Mouse (Mus musculus): ENCODE measurements around the gene Anapc11. TPM values are rescaled to one million over a fixed set of nuclear protein-coding genes. Genes with fewer than 3 reads are reported as not detected.

The Anapc11 gene
- polyA plus RNA-seq, 1 experiment = 137 TPM

GRCm38 (mm10) chr11:120575940-120576339 lies 22.3 kb upstream of the Anapc11 start:
- TF ChIP-seq CTCF (conservative IDR thresholded peaks at IDR 0.05; ENCODE audit: insufficient read depth, insufficient read length, low read depth, low read length) (no peak), POLR2A (IDR thresholded peaks at IDR 0.05; ENCODE audit: low read depth, low read length) (no peak)
- no peak for DNase-seq
- Histone ChIP-seq H3K4me3 (ENCODE audit: insufficient read depth, low read depth, low read length) (no peak overlapping the region), H3K36me3 (ENCODE audit: control insufficient read depth, insufficient read depth, low read length) (peaks cover 3% of the 10 kb centered on the region), H3K27ac (ENCODE audit: insufficient read depth, low read depth, low read length) (peak overlapping the region; percentile 85), H3K4me1 (ENCODE audit: control insufficient read depth, insufficient read depth, low read length) (peaks cover 45% of the 10 kb centered on the region), H3K27me3 (replicated peaks; ENCODE audit: control insufficient read depth, insufficient read depth, low read length) (no peaks in the 10 kb centered on the region)

GRCm38 (mm10) chr11:120576365-120576981 lies 21.7 kb upstream of the Anapc11 start:
- no peaks in the 10 kb centered on the region for H3K27me3 ChIP-seq (replicated peaks; ENCODE audit: control insufficient read depth, insufficient read depth, low read length)
- no peak overlapping the region for H3K4me3 ChIP-seq (ENCODE audit: insufficient read depth, low read depth, low read length)
- TF ChIP-seq POLR2A (IDR thresholded peaks at IDR 0.05; ENCODE audit: low read depth, low read length) = peak; percentile 30
- no peak for TF ChIP-seq CTCF (conservative IDR thresholded peaks at IDR 0.05; ENCODE audit: insufficient read depth, insufficient read length, low read depth, low read length)
- peaks cover 3% of the 10 kb centered on the region for H3K36me3 ChIP-seq (ENCODE audit: control insufficient read depth, insufficient read depth, low read length)
- peaks cover 44% of the 10 kb centered on the region for H3K4me1 ChIP-seq (ENCODE audit: control insufficient read depth, insufficient read depth, low read length)
- peak; percentile 94 for DNase-seq
- H3K27ac ChIP-seq (ENCODE audit: insufficient read depth, low read depth, low read length) = peak overlapping the region; percentile 92
- WGBS = 62% methylated on average over 3 of the region's 3 CpGs

GRCm38 (mm10) chr11:120577211-120578023 lies 20.8 kb upstream of the Anapc11 start:
- H3K4me3 ChIP-seq (ENCODE audit: insufficient read depth, low read depth, low read length) = peak overlapping the region; percentile 22
- peak; percentile 82 for DNase-seq
- 49% methylated on average over 7 of the region's 7 CpGs for WGBS
- H3K27me3 ChIP-seq (replicated peaks; ENCODE audit: control insufficient read depth, insufficient read depth, low read length) = no peaks in the 10 kb centered on the region
- peak overlapping the region; percentile 92 for H3K27ac ChIP-seq (ENCODE audit: insufficient read depth, low read depth, low read length)
- TF ChIP-seq CTCF (conservative IDR thresholded peaks at IDR 0.05; ENCODE audit: insufficient read depth, insufficient read length, low read depth, low read length) (peak; percentile 49; the same call in 1 of the 2 replicates), POLR2A (IDR thresholded peaks at IDR 0.05; ENCODE audit: low read depth, low read length) (no peak)
- peaks cover 38% of the 10 kb centered on the region for H3K4me1 ChIP-seq (ENCODE audit: control insufficient read depth, insufficient read depth, low read length)
- H3K36me3 ChIP-seq (ENCODE audit: control insufficient read depth, insufficient read depth, low read length) = peaks cover 3% of the 10 kb centered on the region

- DNase-seq = peak; percentile 75
- no peak overlapping the region for H3K4me3 ChIP-seq (ENCODE audit: insufficient read depth, low read depth, low read length)
- H3K36me3 ChIP-seq (ENCODE audit: control insufficient read depth, insufficient read depth, low read length) = peaks cover 3% of the 10 kb centered on the region
- no peaks in the 10 kb centered on the region for H3K27me3 ChIP-seq (replicated peaks; ENCODE audit: control insufficient read depth, insufficient read depth, low read length)
- peaks cover 38% of the 10 kb centered on the region for H3K4me1 ChIP-seq (ENCODE audit: control insufficient read depth, insufficient read depth, low read length)
- peak overlapping the region; percentile 61 for H3K27ac ChIP-seq (ENCODE audit: insufficient read depth, low read depth, low read length)
- TF ChIP-seq CTCF (conservative IDR thresholded peaks at IDR 0.05; ENCODE audit: insufficient read depth, insufficient read length, low read depth, low read length) (no peak), POLR2A (IDR thresholded peaks at IDR 0.05; ENCODE audit: low read depth, low read length) (no peak)
- 45% methylated on average over 10 of the region's 10 CpGs for WGBS
Observed at GRCm38 (mm10) chr11:120578024-120578693, 20.1 kb upstream of the Anapc11 start.

- peak overlapping the region; percentile 61 for H3K27ac ChIP-seq (ENCODE audit: insufficient read depth, low read depth, low read length)
- WGBS = 65% methylated on average over 11 of the region's 11 CpGs
- H3K4me1 ChIP-seq (ENCODE audit: control insufficient read depth, insufficient read depth, low read length) = peaks cover 38% of the 10 kb centered on the region
Observed at GRCm38 (mm10) chr11:120578694-120579243, 19.5 kb upstream of the Anapc11 start.

GRCm38 (mm10) chr11:120579316-120580107 lies 18.7 kb upstream of the Anapc11 start:
- Histone ChIP-seq H3K4me1 (ENCODE audit: control insufficient read depth, insufficient read depth, low read length) (peaks cover 38% of the 10 kb centered on the region), H3K27me3 (replicated peaks; ENCODE audit: control insufficient read depth, insufficient read depth, low read length) (no peaks in the 10 kb centered on the region), H3K27ac (ENCODE audit: insufficient read depth, low read depth, low read length) (peak overlapping the region; percentile 98), H3K36me3 (ENCODE audit: control insufficient read depth, insufficient read depth, low read length) (peaks cover 3% of the 10 kb centered on the region), H3K4me3 (ENCODE audit: insufficient read depth, low read depth, low read length) (peak overlapping the region; percentile 95)
- WGBS = 39% methylated on average over 15 of the region's 15 CpGs
- peak; percentile 72 for TF ChIP-seq CTCF (conservative IDR thresholded peaks at IDR 0.05; ENCODE audit: insufficient read depth, insufficient read length, low read depth, low read length)
- no peak for TF ChIP-seq POLR2A (IDR thresholded peaks at IDR 0.05; ENCODE audit: low read depth, low read length)
- DNase-seq = peak; percentile 75

More at GRCm38 (mm10) chr11:120578694-120579243, 19.5 kb upstream of the Anapc11 start:
- DNase-seq = peak; percentile 27
- H3K36me3 ChIP-seq (ENCODE audit: control insufficient read depth, insufficient read depth, low read length) = peaks cover 3% of the 10 kb centered on the region
- H3K4me3 ChIP-seq (ENCODE audit: insufficient read depth, low read depth, low read length) = no peak overlapping the region
- no peak for TF ChIP-seq CTCF (conservative IDR thresholded peaks at IDR 0.05; ENCODE audit: insufficient read depth, insufficient read length, low read depth, low read length)
- TF ChIP-seq POLR2A (IDR thresholded peaks at IDR 0.05; ENCODE audit: low read depth, low read length) = no peak
- H3K27me3 ChIP-seq (replicated peaks; ENCODE audit: control insufficient read depth, insufficient read depth, low read length) = no peaks in the 10 kb centered on the region
